ENCODE assay signal across 24 mouse cellular contexts in the genomic region with DNA sequence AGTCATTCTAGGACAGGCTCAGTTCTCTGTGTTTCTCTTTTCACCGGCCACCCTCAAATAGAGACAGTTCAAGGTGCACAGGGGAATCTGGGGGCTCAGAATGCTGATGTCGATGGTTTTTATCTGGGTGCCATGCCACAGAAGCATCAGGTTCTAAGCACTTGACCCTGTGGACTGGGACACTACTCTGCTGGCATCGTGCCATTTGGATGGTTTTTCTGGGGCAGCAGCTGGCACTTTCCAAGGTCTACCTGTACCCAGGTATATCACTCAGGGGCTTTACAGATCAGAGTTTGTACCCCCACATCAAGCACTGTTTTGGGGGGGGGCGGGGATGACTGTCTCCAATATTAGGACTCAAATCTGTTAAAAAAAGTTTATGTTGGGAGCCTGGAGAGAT.
"Had no signal": no experiment of that assay in that cellular context is flagged by ENCODE, and none has a peak within 500 bp of the region (broad histone marks: within the 10 kb centered on the region; RNA-seq: fewer than 3 reads in every experiment).

No protein-coding gene starts in this region.

- H3K4me1 ChIP-seq: liver, embryonic 12.5 days; liver, embryonic 15.5 days; megakaryocyte, embryonic 14.5 days; midbrain, embryonic 10.5 days; midbrain, embryonic 13.5 days; neural tube, embryonic 13.5 days; stomach, embryonic 15.5 days had no signal

- H3K27ac ChIP-seq: hindbrain, postnatal 0 days; left cerebral cortex, adult 2 months; liver, embryonic 12.5 days; liver, embryonic 15.5 days; lung, embryonic 15.5 days; midbrain, embryonic 10.5 days; midbrain, embryonic 13.5 days; neural tube, embryonic 13.5 days; stomach, embryonic 15.5 days had no signal

- H3K27me3 ChIP-seq: liver, embryonic 12.5 days; liver, embryonic 15.5 days; lung, embryonic 15.5 days; megakaryocyte, embryonic 14.5 days; midbrain, embryonic 13.5 days; neural tube, embryonic 13.5 days; stomach, embryonic 15.5 days had no signal

- H3K4me2 ChIP-seq: liver, embryonic 12.5 days; liver, embryonic 15.5 days; lung, embryonic 15.5 days; midbrain, embryonic 13.5 days; neural tube, embryonic 13.5 days; stomach, embryonic 15.5 days had no signal

- H3K36me3 ChIP-seq: liver, embryonic 12.5 days; liver, embryonic 15.5 days; lung, embryonic 15.5 days had no signal

- H3K4me3 ChIP-seq: left cerebral cortex, adult 2 months; liver, embryonic 12.5 days; liver, embryonic 15.5 days; lung, embryonic 15.5 days; megakaryocyte, embryonic 14.5 days; midbrain, embryonic 10.5 days; midbrain, embryonic 13.5 days; myocyte; neural tube, embryonic 13.5 days; stomach, embryonic 15.5 days had no signal

- DNase-seq: layer of hippocampus, postnatal 36 days; lung, adult 18-20 months; lung, postnatal 10 days; lung, postnatal 36 days; retina, postnatal 1 day; right cerebral cortex, postnatal 25 days; spleen, adult 18-20 months; thymus, adult 2 months; thymus, postnatal 14 days; thymus, postnatal 4 days had no signal

- ATAC-seq: hindbrain, postnatal 0 days; inflammation-experienced regulatory T-cells, adult 6 months; intestine, embryonic 16.5 days; liver, embryonic 12.5 days; midbrain, embryonic 13.5 days; midbrain, embryonic 16.5 days had no signal

- H3K9ac ChIP-seq: liver, embryonic 12.5 days; liver, embryonic 15.5 days; lung, embryonic 15.5 days; midbrain, embryonic 13.5 days; neural tube, embryonic 13.5 days; stomach, embryonic 15.5 days had no signal

- H3K9me3 ChIP-seq: liver, embryonic 12.5 days; liver, embryonic 15.5 days; lung, embryonic 15.5 days; midbrain, embryonic 10.5 days; midbrain, embryonic 13.5 days; neural tube, embryonic 13.5 days; stomach, embryonic 15.5 days had no signal
